ENCODE assay signal across 9 mouse cellular contexts in the genomic region with DNA sequence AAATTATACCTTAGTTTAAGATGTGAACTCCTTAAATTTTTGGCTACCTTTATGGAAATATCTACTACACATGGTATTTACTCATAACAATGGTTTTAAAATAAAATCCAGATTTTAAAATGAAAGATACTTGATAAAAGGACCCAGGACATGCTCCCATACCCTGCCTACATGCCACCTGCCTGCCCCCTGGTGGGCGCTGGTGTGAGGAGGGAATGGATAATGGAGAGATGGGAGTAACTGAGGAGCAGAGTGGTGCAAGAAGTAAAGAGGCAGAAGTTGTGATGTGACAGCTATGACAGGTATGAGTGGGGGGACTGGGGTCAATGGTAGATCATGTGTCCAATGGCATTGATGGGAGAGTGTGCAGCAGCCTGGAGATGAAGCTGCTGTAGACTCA.
DNase-seq lines count a peak whose midpoint lies in the region; ATAC-seq and TF ChIP-seq lines count a peak whose summit lies in the region.
"Had no signal": no experiment of that assay in that cellular context is flagged by ENCODE, and none has a peak within 500 bp of the region (broad histone marks: within the 10 kb centered on the region; RNA-seq: fewer than 3 reads in every experiment).

No protein-coding gene starts in this region.

- H3K79me3 ChIP-seq in C2C12 (ENCODE audit: low read depth), result no peaks in the 10 kb centered on the region

- no peak for TF ChIP-seq POLR2A in cerebellum, adult 2 months (IDR thresholded peaks at IDR 0.05; ENCODE audit: borderline replicate concordance, insufficient read depth, low read length)
- TF ChIP-seq POLR2A in thymus, adult 2 months (IDR thresholded peaks at IDR 0.05; ENCODE audit: control insufficient read depth, extremely low read depth, insufficient read depth, low read length, poor library complexity), result no peak

- no peak overlapping the region for H3K4me2 ChIP-seq in embryonic facial prominence, embryonic 11.5 days (ENCODE audit: low read depth, low read length)

- no peak overlapping the region for H3K9ac ChIP-seq in embryonic facial prominence, embryonic 11.5 days (replicated peaks; ENCODE audit: low read length)

- DNase-seq in cerebellum, postnatal 10 days, result peak; percentile 40 to 52
- DNase-seq in cerebellum, adult 2 months, result no peak
- no peak for DNase-seq in left cerebral cortex, adult 2 months (ENCODE audit: extremely low spot score in 1 of 2, low spot score in 2 of 2)
- no peak for DNase-seq in left cerebral cortex, adult 8-10 months (ENCODE audit: low spot score in 2 of 2)
- DNase-seq in embryonic facial prominence, embryonic 11.5 days (ENCODE audit: low spot score), result peak; percentile 32
- no peak for DNase-seq in thymus, adult 2 months

- H3K9me3 ChIP-seq in embryonic facial prominence, embryonic 11.5 days (replicated peaks; ENCODE audit: control insufficient read depth, low read length), result no peaks in the 10 kb centered on the region
- H3K9me3 ChIP-seq: megakaryocyte, embryonic 14.5 days had no signal

- intact Hi-C loops in left cerebral cortex, adult 2 months (cut with DNase I), result no loop called here

- no peaks in the 10 kb centered on the region for H3K36me3 ChIP-seq in C2C12 (ENCODE audit: control insufficient read depth, insufficient read depth)
- no peaks in the 10 kb centered on the region for H3K36me3 ChIP-seq in embryonic facial prominence, embryonic 11.5 days (replicated peaks; ENCODE audit: control insufficient read depth, insufficient read depth, low read depth, low read length)
- no peaks in the 10 kb centered on the region for H3K36me3 ChIP-seq in thymus, adult 2 months (ENCODE audit: control insufficient read depth, insufficient read depth, low read length)

- ATAC-seq in embryonic facial prominence, embryonic 11.5 days (replicated peaks; ENCODE audit: insufficient number of reproducible peaks, low FRiP score, low TSS enrichment, low read depth), result no peak
- no peak for ATAC-seq in inflammation-experienced regulatory T-cells, adult 6 months

- H3K79me2 ChIP-seq in C2C12 (ENCODE audit: control insufficient read depth, insufficient read depth), result no peaks in the 10 kb centered on the region

- 64% methylated on average over 1 of the region's 1 CpGs for WGBS in cerebellum, adult 2 months
- WGBS in embryonic facial prominence, embryonic 11.5 days, result 41% methylated on average over 1 of the region's 1 CpGs
- 33% methylated on average over 1 of the region's 1 CpGs for WGBS in thymus, adult 2 months

- H3K27ac ChIP-seq in cerebellum, adult 2 months (ENCODE audit: insufficient read depth, low read length), result no peak overlapping the region
- no peak overlapping the region for H3K27ac ChIP-seq in left cerebral cortex, adult 2 months
- no peak overlapping the region for H3K27ac ChIP-seq in embryonic facial prominence, embryonic 11.5 days (replicated peaks; ENCODE audit: low read depth, low read length)
- H3K27ac ChIP-seq in thymus, adult 2 months (ENCODE audit: control insufficient read depth, insufficient read depth, low read length), result no peak overlapping the region

- no peak overlapping the region for H3ac ChIP-seq in C2C12 (ENCODE audit: control insufficient read depth, insufficient read length, low read depth)

- H3K4me3 ChIP-seq in cerebellum, adult 2 months (replicated peaks; ENCODE audit: insufficient read depth, low read depth, low read length), result no peak overlapping the region
- H3K4me3 ChIP-seq in left cerebral cortex, adult 2 months, result no peak overlapping the region
- no peak overlapping the region for H3K4me3 ChIP-seq in C2C12 (ENCODE audit: insufficient read depth, poor library complexity, severe bottlenecking)
- no peak overlapping the region for H3K4me3 ChIP-seq in embryonic facial prominence, embryonic 11.5 days (ENCODE audit: low read depth, low read length)
- no peak overlapping the region for H3K4me3 ChIP-seq in thymus, adult 2 months (ENCODE audit: control insufficient read depth, insufficient read depth, low read length)
- H3K4me3 ChIP-seq: megakaryocyte, embryonic 14.5 days had no signal

- no peaks in the 10 kb centered on the region for H3K27me3 ChIP-seq in cerebellum, adult 2 months (ENCODE audit: control insufficient read depth, insufficient read depth, low read length)
- H3K27me3 ChIP-seq in C2C12 (ENCODE audit: control insufficient read depth, insufficient read depth, insufficient read length), result no peaks in the 10 kb centered on the region
- H3K27me3 ChIP-seq in embryonic facial prominence, embryonic 11.5 days (ENCODE audit: control insufficient read depth, insufficient read depth, low read length), result no peaks in the 10 kb centered on the region
- no peaks in the 10 kb centered on the region for H3K27me3 ChIP-seq in thymus, adult 2 months (ENCODE audit: control insufficient read depth, insufficient read depth, low read length)
- H3K27me3 ChIP-seq: megakaryocyte, embryonic 14.5 days had no signal

- H3K4me1 ChIP-seq in cerebellum, adult 2 months (ENCODE audit: control insufficient read depth, insufficient read depth, low read length), result no peaks in the 10 kb centered on the region
- H3K4me1 ChIP-seq in embryonic facial prominence, embryonic 11.5 days (ENCODE audit: control insufficient read depth, insufficient read depth, low read length), result no peaks in the 10 kb centered on the region
- H3K4me1 ChIP-seq in thymus, adult 2 months (replicated peaks; ENCODE audit: control insufficient read depth, insufficient read depth, low read length), result no peaks in the 10 kb centered on the region
- H3K4me1 ChIP-seq: megakaryocyte, embryonic 14.5 days had no signal

- no peak for TF ChIP-seq CTCF in cerebellum, adult 2 months (IDR thresholded peaks at IDR 0.05; ENCODE audit: borderline replicate concordance, insufficient read depth, low read depth, low read length)
- peak; percentile 28; the same call in 1 of the 2 replicates for TF ChIP-seq CTCF in left cerebral cortex, adult 2 months (IDR thresholded peaks at IDR 0.05)
- peak; percentile 20 for TF ChIP-seq CTCF in C2C12 (IDR thresholded peaks at IDR 0.05; ENCODE audit: control insufficient read depth, insufficient read depth, insufficient read length)
- no peak for TF ChIP-seq CTCF in thymus, adult 2 months (IDR thresholded peaks at IDR 0.05; ENCODE audit: borderline replicate concordance, control insufficient read depth, extremely low read depth, insufficient read depth, low read length, poor library complexity)

TF ChIP-seq in C2C12, 6 proteins besides CTCF, POLR2A, EP300 and RAD21:
- TF ChIP-seq MYOD1 (IDR thresholded peaks at IDR 0.05; ENCODE audit: control insufficient read depth, insufficient read length, low read depth), result no peak
- no peak for TF ChIP-seq MYOG (IDR thresholded peaks at IDR 0.05; ENCODE audit: control insufficient read depth, extremely low read depth, insufficient read length)
- no peak for TF ChIP-seq FOSL1 (IDR thresholded peaks at IDR 0.05; ENCODE audit: insufficient read depth, low read length, poor library complexity, severe bottlenecking)
- TF ChIP-seq USF1 (IDR thresholded peaks at IDR 0.05; ENCODE audit: low read depth), result no peak
- TF ChIP-seq MAX (IDR thresholded peaks at IDR 0.05), result no peak
- TF ChIP-seq CEBPB (IDR thresholded peaks at IDR 0.05; ENCODE audit: low read depth), result no peak

Comparison
In these comparisons a context has a peak if more than half of its experiments do, and no peak if none do; other contexts are left out.
1. DNase-seq: peak in cerebellum, postnatal 10 days (2 of 2) and embryonic facial prominence, embryonic 11.5 days (single experiment); none in cerebellum, adult 2 months (0 of 2), left cerebral cortex, adult 2 months (0 of 2), left cerebral cortex, adult 8-10 months (0 of 2) and thymus, adult 2 months (single experiment).
2. CTCF ChIP-seq: peak in left cerebral cortex, adult 2 months (single experiment) and C2C12 (single experiment); none in cerebellum, adult 2 months (single experiment) and thymus, adult 2 months (single experiment).